Mouse (Mus musculus) neural tube, embryonic 12.5 days (tissue): ENCODE results near the gene Fryl. TPM values are rescaled to one million over a fixed set of nuclear protein-coding genes. Genes with fewer than 3 reads are reported as not detected.
"Not testable (repeated sequence)": the region's sequence is repeated elsewhere in the genome, so short reads cannot be mapped to it uniquely, and the experiment has no call there.

Source experiments
- ATAC-seq: fragments of 200-750 bp; cut with Nextera tagmentation; 2 replicates; pipeline ENCODE4 v1.8.0; 2017; ENCODE audit warnings: low read depth, mild to moderate bottlenecking, moderate TSS enrichment, moderate library complexity; ENCODE audit not compliant: low FRiP score
- H3K27ac ChIP-seq: fragments of 300-500 bp; sonication (generic); 2 replicates; pipeline ENCODE4 v1.5.1; 2016
- H3K27me3 ChIP-seq: fragments of 300-500 bp; sonication (generic); replicated peaks from 2 replicates; pipeline ENCODE4 v1.6.1; 2016; ENCODE audit warnings: mild to moderate bottlenecking
- H3K36me3 ChIP-seq: fragments of 300-500 bp; sonication (generic); 2 replicates; pipeline ENCODE4 v1.6.1; 2016; ENCODE audit warnings: mild to moderate bottlenecking
- H3K4me1 ChIP-seq: fragments of 300-500 bp; sonication (generic); 2 replicates; pipeline ENCODE4 v1.6.1; 2016
- H3K4me2 ChIP-seq: fragments of 300-500 bp; sonication (generic); replicated peaks from 2 replicates; pipeline ENCODE4 v1.6.1; 2016; ENCODE audit warnings: mild to moderate bottlenecking
- H3K4me3 ChIP-seq: fragments of 300-500 bp; sonication (generic); 2 replicates; pipeline ENCODE4 v1.5.1; 2016
- H3K9ac ChIP-seq: fragments of 300-500 bp; sonication (generic); 2 replicates; pipeline ENCODE4 v1.6.1; 2016; ENCODE audit warnings: mild to moderate bottlenecking
- H3K9me3 ChIP-seq: fragments of 300-500 bp; sonication (generic); 2 replicates; pipeline ENCODE4 v1.6.1; 2016; ENCODE audit warnings: mild to moderate bottlenecking
- WGBS: fragments of 180-500 bp; shearing (Covaris S2); methylation state at CpG from one replicate; pipeline ENCODE4 v1.1.7; 2016; 5-methylcytosine and 5-hydroxymethylcytosine counted together
- polyA plus RNA-seq: library from polyadenylated mRNA; unstranded; fragments of >200 nt; fragmentation: Nextera tagmentation; extraction: Ambion mirVana; gene quantifications from 2 replicates; pipeline ENCODE4 v1.2.1, GENCODE M21; 2016

Gene Fryl
- polyA plus RNA-seq, 1 experiment from 2014 or later, result 44.8 TPM

DNA sequence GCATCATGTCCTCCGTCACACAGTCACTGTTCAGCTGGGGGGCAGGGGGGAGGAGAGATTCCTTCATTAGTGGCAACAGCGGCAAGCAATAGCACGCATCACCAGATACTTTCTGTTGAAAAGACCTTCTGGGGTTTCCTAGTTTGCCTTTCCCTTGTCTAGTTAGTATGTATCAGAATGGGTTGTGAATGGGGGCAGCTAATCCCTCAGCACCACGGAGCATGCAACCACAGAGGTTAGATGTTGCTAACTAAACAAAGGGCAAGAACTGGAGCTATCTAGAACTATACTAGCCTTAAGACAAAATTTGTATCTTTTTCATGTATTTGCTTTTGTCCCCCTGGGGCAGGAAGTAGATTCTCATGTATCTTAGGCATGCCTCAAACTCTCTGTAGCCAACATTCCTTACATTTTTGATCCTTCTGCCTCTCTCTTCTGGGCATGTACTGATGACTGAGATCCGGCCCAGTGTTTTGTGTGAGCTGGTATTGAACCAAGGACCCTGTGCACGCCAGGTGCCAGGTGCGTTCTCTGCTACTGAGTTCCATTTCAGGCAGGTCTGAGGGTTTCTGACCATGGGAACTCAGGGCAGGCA, 208.7 kb downstream of the Fryl start:
- H3K36me3 ChIP-seq, result peaks cover 87% of the 10 kb centered on the region
- H3K9me3 ChIP-seq, result no peaks in the 10 kb centered on the region

GRCm38 (mm10) chr5:73044055-73044454, 212.4 kb downstream of the Fryl start:
- ATAC-seq, result no peak
- no peaks in the 10 kb centered on the region for H3K27me3 ChIP-seq
- WGBS, result 98% methylated on average over 2 of the region's 2 CpGs
- no peak overlapping the region for H3K4me2 ChIP-seq
- H3K4me1 ChIP-seq, result no peaks in the 10 kb centered on the region
- no peak overlapping the region for H3K9ac ChIP-seq
- no peak overlapping the region for H3K27ac ChIP-seq
- peaks cover 60% of the 10 kb centered on the region for H3K36me3 ChIP-seq
- no peak overlapping the region for H3K4me3 ChIP-seq
- no peaks in the 10 kb centered on the region for H3K9me3 ChIP-seq

More for the DNA sequence above, 208.7 kb downstream of the Fryl start:
- no peak overlapping the region for H3K9ac ChIP-seq
- no peak overlapping the region for H3K4me3 ChIP-seq
- no peak for ATAC-seq
- no peak overlapping the region for H3K27ac ChIP-seq
- 92% methylated on average over 7 of the region's 7 CpGs for WGBS
- H3K27me3 ChIP-seq, result no peaks in the 10 kb centered on the region
- H3K4me1 ChIP-seq, result no peaks in the 10 kb centered on the region
- H3K4me2 ChIP-seq, result no peak overlapping the region

GRCm38 (mm10) chr5:73032481-73032880, 223.9 kb downstream of the Fryl start:
- H3K9ac ChIP-seq, result no peak overlapping the region
- H3K4me3 ChIP-seq, result no peak overlapping the region
- H3K36me3 ChIP-seq, result peaks cover 66% of the 10 kb centered on the region
- 86% methylated on average over 11 of the region's 11 CpGs for WGBS
- no peaks in the 10 kb centered on the region for H3K4me1 ChIP-seq
- H3K9me3 ChIP-seq, result no peaks in the 10 kb centered on the region
- no peaks in the 10 kb centered on the region for H3K27me3 ChIP-seq
- ATAC-seq, result no peak
- no peak overlapping the region for H3K27ac ChIP-seq
- H3K4me2 ChIP-seq, result no peak overlapping the region

DNA sequence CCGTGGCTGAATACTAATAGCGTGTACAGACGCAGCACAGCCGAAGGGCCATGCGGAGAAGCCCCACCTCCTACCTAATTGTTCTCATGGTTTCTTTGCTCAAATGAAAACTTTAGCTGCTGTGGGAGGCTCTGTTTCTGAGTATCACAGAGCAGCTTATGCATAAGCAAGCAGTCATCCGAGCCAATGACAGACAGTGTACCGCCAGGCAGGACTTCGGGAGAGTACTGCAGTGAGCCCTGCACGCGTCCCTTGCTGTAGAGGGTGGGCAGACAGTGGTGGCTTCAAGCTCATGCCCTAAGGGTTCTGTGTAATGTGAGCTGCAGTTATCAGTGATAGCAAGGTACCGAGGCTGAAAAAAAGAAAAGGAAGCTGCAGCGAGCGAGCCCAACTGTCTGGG, 227.8 kb downstream of the Fryl start:
- Histone ChIP-seq H3K4me1 (no peaks in the 10 kb centered on the region), H3K27me3 (no peaks in the 10 kb centered on the region), H3K9me3 (no peaks in the 10 kb centered on the region), H3K9ac (no peak overlapping the region), H3K27ac (no peak overlapping the region), H3K4me2 (no peak overlapping the region), H3K36me3 (peaks cover 67% of the 10 kb centered on the region), H3K4me3 (no peak overlapping the region)
- no peak for ATAC-seq
- 89% methylated on average over 13 of the region's 13 CpGs for WGBS

GRCm38 (mm10) chr5:73023801-73024200, 232.6 kb downstream of the Fryl start:
- no peak overlapping the region for H3K9ac ChIP-seq
- no peaks in the 10 kb centered on the region for H3K9me3 ChIP-seq
- WGBS, result 92% methylated on average over 13 of the region's 13 CpGs
- H3K36me3 ChIP-seq, result peaks cover 38% of the 10 kb centered on the region; the same call in 1 of the 2 replicates
- no peaks in the 10 kb centered on the region for H3K4me1 ChIP-seq
- H3K4me3 ChIP-seq, result no peak overlapping the region
- no peak overlapping the region for H3K27ac ChIP-seq
- ATAC-seq, result no peak
- no peaks in the 10 kb centered on the region for H3K27me3 ChIP-seq
- no peak overlapping the region for H3K4me2 ChIP-seq

DNA sequence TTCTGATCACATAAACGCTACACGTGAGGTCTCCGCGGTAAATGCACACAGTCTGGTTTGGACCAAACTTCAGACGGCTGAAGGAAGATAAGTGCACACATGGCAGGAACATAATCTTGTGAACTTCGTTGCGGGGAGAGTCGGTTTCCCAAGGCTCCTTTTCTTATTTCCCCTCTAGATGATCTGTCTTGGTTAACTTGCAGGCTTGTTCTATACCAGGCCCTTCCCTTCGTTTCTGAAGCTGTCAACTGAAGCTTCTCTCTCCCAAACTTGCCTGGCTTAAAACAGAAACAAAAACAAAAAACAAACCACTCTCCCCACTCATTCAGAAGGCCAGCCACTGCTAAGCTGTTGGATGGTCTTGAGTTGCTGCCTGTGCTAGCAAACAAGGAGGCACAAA, 241.7 kb downstream of the Fryl start:
- Histone ChIP-seq H3K27ac (no peak overlapping the region), H3K27me3 (peaks cover 10% of the 10 kb centered on the region), H3K4me2 (no peak overlapping the region), H3K9ac (no peak overlapping the region), H3K4me3 (no peak overlapping the region), H3K4me1 (peaks cover 5% of the 10 kb centered on the region; the same call in 1 of the 2 replicates), H3K36me3 (no peaks in the 10 kb centered on the region), H3K9me3 (no peaks in the 10 kb centered on the region)
- WGBS, result 52% methylated on average over 9 of the region's 9 CpGs
- ATAC-seq, result no peak

DNA sequence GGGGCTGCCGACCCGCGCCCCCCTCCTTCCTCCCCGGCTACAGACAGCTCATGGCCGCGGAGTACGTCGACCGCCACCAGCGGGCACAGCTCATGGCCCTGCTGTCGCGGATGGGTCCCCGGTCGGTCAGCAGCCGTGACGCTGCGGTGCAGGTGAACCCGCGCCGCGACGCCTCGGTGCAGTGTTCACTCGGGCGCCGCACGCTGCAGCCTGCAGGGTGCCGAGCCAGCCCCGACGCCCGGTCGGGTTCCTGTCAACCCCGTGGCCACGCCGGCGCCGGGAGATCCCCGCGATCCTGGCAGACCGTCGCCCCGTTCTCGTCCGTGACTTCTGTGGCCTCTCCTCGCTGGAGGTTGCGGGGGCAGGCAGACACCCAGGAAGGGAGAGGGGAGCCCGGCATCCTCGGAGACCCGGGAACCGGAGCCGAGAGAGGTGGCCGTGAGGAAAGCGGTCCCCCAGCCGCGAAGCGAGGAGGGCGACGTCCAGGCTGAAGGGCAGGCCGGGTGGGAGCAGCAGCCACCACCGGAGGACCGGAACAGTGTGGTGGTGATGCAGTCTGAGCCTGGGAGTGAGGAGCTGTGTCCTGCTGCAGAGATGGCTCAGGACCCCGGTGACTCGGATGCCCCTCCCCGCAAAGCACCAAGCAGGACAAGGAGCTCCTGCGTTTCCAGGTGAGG, 242.7 kb downstream of the Fryl start:
- not testable (repeated sequence) for H3K4me1 ChIP-seq, H3K27ac ChIP-seq, H3K36me3 ChIP-seq, H3K9me3 ChIP-seq
- peak; percentile 79 for ATAC-seq
- Histone ChIP-seq H3K27me3 (peaks cover 10% of the 10 kb centered on the region), H3K9ac (peak overlapping the region; percentile 53), H3K4me3 (peak overlapping the region; percentile 35), H3K4me2 (peak overlapping the region; percentile 75)
- WGBS, result 3% methylated on average over 60 of the region's 65 CpGs

DNA sequence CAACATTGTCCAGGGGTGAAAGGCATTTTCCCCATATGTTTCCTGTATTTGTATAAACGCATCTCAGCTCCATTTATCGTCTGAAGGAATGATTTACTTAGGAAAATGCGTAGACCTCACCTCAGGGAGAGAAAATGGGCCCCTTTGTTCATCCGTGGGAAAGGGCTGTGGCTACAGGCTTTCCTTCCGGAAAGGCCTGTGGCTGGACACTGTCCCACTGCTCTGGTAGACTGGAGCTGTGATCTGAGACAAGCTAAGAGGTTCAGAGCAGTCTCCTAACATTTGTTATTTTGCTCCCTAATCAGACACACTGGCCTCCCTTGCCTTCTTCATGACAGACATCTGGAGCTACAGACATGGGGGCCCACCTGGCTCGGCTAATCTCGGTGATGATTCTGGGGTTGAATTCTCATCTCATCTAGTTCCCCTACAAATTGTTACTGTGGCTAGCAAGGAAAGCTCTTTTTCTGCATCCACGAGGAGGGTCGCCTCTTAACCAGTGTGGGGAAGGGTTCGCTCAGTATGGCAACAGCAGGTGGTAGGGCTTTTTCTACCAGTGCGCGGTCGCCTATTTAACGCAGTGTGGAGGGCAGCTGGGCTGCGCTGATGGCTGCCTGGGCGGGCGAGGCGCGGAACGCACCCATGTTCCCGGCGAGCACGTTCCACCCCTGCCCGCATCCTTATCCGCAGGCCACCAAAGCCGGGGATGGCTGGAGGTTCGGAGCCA, 243.4 kb downstream of the Fryl start:
- 18% methylated on average over 26 of the region's 27 CpGs for WGBS
- H3K27me3 ChIP-seq, result peaks cover 16% of the 10 kb centered on the region
- H3K27ac ChIP-seq, H3K9ac ChIP-seq, H3K36me3 ChIP-seq, H3K4me1 ChIP-seq, H3K9me3 ChIP-seq: not testable (repeated sequence)
- H3K4me2 ChIP-seq, result peak overlapping the region; percentile 75
- H3K4me3 ChIP-seq, result peak overlapping the region; percentile 35
- ATAC-seq, result peak; percentile 70

DNA sequence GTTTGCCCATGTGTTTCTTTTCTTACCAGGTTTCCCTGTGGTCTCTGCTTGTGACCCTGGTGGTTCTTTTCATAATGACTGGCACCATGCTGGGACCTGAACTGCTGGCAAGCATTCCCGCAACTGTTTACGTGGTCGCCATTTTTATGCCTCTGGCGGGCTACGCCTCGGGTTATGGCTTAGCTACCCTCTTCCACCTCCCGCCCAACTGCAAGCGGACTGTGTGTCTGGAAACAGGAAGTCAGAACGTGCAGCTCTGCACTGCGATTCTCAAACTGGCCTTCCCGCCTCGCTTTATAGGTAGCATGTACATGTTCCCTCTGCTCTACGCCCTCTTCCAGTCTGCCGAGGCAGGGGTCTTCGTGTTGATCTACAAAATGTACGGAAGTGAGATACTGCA, 244.6 kb downstream of the Fryl start:
- not testable (repeated sequence) for ATAC-seq, H3K4me2 ChIP-seq, H3K27ac ChIP-seq, H3K4me1 ChIP-seq, H3K4me3 ChIP-seq, H3K9ac ChIP-seq, H3K36me3 ChIP-seq, H3K9me3 ChIP-seq
- peaks cover 22% of the 10 kb centered on the region for H3K27me3 ChIP-seq
- WGBS, result 93% methylated on average over 16 of the region's 16 CpGs

- H3K4me1 ChIP-seq, H3K4me2 ChIP-seq, H3K36me3 ChIP-seq, ATAC-seq, H3K27ac ChIP-seq, H3K9me3 ChIP-seq, H3K9ac ChIP-seq, H3K4me3 ChIP-seq: not testable (repeated sequence)
- WGBS, result 42% methylated on average over 8 of the region's 8 CpGs
- peaks cover 19% of the 10 kb centered on the region for H3K27me3 ChIP-seq
These were observed 248.2 kb downstream of the Fryl start for GRCm38 (mm10) chr5:73008230-73008629.

DNA sequence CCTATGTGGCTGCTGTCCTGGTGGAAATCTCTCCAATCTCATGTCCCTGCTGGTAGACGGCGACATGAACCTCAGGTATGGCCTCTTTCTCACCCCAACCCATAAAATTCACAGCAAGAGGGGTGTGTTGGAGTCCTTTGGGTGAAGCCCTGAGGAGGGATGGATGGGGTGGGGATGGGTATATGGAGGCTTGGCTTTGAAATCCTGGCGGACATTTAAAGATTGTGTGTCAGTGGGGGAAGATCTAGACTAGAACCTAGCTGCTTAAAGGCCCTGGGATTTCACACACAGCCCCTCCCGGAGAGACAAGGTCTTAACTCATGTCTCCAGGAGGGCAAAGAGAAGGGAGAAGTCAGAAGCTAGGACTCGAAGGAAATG, 248.8 kb downstream of the Fryl start:
- WGBS, result 40% methylated on average over 5 of the region's 5 CpGs
- peak overlapping the region; percentile 42 for H3K4me3 ChIP-seq
- no peak for ATAC-seq
- H3K27me3 ChIP-seq, result peaks cover 19% of the 10 kb centered on the region
- H3K9ac ChIP-seq, result peak overlapping the region; percentile 64; the same call in 1 of the 2 replicates
- no peaks in the 10 kb centered on the region for H3K9me3 ChIP-seq
- peak overlapping the region; percentile 67 for H3K4me2 ChIP-seq
- H3K27ac ChIP-seq, result no peak overlapping the region
- peaks cover 7% of the 10 kb centered on the region; the same call in 1 of the 2 replicates for H3K4me1 ChIP-seq
- no peaks in the 10 kb centered on the region for H3K36me3 ChIP-seq

DNA sequence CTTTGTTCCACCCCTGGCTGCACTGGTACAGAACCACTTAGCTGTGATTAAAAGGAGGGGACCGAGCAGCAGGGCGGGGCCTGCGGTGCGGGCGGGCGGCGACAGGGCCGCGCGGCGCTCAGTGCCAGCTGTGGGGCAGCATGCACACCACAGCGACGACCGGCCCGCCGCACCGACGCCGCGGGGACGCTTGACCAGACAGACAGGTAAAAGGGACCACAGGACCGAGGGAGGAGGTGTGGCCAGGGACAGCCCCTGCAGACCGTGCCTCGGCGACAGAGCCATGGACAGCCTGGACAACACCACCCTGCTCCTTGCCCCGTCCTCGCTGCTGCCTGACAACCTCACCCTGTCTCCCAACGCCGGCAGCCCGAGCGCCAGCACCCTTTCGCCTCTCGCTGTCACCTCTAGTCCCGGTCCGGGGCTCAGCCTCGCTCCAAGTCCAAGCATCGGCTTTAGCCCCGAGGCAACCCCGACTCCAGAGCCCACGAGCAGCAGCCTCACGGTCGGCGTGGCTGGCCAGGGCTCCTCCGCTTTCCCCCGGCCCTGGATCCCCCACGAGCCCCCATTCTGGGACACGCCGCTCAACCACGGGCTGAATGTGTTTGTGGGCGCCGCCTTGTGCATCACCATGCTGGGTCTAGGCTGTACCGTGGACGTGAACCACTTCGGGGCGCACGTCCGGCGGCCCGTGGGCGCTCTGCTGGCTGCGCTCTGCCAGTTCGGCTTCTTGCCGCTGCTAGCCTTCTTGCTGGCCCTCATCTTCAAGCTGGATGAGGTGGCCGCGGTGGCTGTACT, 249.4 kb downstream of the Fryl start, which contains the start of gene Slc10a4:
TSS of gene Slc10a4 (plus strand) at position 100 of the 798 bp plus-strand sequence.
- WGBS, result 10% methylated on average over 65 of the region's 65 CpGs
- no peaks in the 10 kb centered on the region for H3K9me3 ChIP-seq
- ATAC-seq, result peak; percentile 92
- H3K4me3 ChIP-seq, result peak within 1 kb of the TSS; percentile 42
- peak within 1 kb of the TSS; percentile 67 for H3K4me2 ChIP-seq
- no peak within 1 kb of the TSS for H3K27ac ChIP-seq
- peaks cover 19% of the 10 kb centered on the region for H3K27me3 ChIP-seq
- H3K36me3 ChIP-seq, result no peaks in the 10 kb centered on the region
- H3K4me1 ChIP-seq, result peaks cover 7% of the 10 kb centered on the region; the same call in 1 of the 2 replicates
- peak within 1 kb of the TSS; percentile 64 for H3K9ac ChIP-seq
